Mouse (Mus musculus) adrenal gland, adult 8-10 months (tissue): Measurements from ENCODE around the gene St8sia4. TPM values are rescaled to one million over a fixed set of nuclear protein-coding genes. Genes with fewer than 3 reads are reported as not detected.

Experiments used
- DNase-seq: peaks from one replicate; pipeline ENCODE4 v3.0.0; 2022
- total RNA-seq, 4 experiments: library from RNA; stranded (reverse); gene quantifications; 2 replicates each; pipeline ENCODE4 v1.2.4; 2022

St8sia4 gene
- 1 to 10 TPM; 1.4 to 4.4 (median 3.4) TPM for total RNA-seq

GRCm38 (mm10) chr1:95667435-95668252 is at the start of gene St8sia4:
TSS of gene St8sia4 (minus strand) at chr1:95667571.
- DNase-seq = peak; percentile 57

GRCm38 (mm10) chr1:95709181-95709580 is 41.8 kb upstream of the St8sia4 start:
- DNase-seq = no peak

GRCm38 (mm10) chr1:95699903-95700302 is 32.5 kb upstream of the St8sia4 start:
- DNase-seq = no peak

DNA sequence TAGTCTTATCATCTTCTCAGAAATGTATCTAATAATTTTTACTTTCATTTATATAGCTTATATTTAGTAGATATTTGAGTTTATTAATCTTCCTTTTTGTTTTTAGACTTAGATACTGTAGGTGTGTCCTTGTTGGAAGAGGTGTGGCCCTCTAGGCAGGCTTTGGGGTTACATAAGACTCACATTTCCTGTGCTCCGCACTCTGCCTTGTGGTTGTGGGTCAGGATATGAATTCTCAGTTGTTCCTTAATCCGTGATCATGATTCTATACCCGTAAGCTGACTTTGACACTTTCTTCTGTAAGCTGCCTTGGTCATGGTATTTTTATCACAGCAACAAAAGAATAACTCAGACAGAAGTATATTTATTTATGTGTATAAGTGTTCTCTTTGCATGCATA is 6.7 kb upstream of the St8sia4 start:
- no peak for DNase-seq

DNA sequence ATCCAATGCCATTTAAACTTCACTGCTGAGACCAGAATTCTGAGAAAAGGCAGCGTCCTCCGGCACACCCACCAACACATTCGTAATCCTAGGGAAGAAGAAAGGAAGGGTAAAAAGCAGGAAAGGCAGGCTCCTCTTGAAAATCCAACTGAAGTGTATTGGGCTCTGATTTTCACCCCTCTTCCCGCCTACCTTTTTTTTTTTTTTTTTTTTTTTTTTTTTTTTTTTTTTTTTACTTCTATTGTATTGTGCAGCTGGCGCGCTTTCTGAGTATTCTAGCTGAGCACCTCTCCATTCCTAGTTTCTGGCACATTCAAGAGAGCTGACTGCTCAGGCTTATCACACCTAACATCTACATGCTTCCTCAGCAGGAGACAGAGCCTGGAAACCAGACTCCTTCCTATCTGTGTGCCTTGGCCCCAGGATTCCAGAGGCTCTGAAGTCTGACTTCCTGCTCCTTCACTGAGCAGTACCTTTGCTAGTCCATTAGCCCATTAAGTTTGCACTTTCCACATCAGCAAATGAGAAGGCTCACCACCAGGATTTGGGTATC is 958 bp upstream of the St8sia4 start:
- DNase-seq = no peak

DNA sequence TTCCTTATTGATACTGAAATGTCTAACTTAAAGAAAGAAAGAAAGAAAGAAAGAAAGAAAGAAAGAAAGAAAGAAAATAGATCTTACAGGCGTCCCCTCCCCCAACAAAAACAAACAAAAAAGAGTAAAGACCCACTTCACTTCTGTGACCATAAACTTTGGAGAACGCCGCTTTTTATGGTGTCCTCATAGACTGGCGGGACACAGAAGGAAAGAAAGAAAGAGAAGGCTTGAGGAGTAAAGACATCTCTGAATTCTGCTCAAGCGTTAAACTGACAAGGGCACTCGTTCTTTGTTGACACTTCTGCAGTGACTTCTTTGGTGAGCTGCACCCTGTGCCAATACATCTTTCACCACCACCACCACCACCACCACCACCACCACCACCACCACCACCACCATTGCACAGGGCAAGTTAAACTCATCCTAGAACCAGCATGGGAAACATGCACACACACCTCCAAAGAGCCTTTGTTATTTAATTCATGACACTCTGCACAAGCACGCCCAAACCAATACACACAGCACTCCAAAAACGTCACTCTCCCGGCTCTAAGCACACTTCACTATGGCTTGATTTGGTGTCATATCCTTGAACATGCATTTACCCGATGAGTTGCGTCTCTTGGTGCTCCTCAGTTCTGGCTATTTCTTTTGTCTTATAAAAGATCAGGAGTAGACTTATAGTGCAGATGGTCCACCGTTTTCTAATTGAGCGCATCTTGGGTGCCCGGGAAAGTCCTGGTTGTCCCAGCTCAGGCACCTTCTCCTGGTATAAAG is 640 bp downstream of the St8sia4 start:
- no peak for DNase-seq

DNA sequence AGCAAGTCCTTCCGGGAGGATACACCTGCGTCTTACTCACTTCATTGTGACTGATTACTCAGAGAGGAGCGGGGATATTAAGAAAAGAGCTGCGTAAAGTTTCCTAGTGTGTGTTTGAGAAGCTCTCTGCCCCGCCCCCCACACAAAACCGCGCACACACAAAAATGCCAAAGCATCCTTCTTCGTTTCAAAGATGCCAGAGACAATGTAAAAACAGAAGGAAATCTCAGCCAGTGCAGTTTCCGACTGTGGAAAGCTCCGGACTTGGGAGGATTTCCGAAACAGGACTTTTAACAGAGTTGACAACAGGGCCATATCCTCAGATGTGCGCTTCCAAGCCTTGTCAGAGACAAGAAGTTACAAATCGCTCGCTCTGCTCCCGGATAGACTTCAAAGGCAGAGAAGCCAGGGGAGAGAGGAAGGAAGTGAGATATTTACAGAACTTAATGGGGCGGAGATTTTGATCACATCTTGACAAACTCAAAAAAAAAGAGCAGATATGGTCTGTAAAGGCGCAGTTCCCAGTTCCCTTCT is 1.4 kb downstream of the St8sia4 start:
- DNase-seq = no peak

- no peak for DNase-seq
Measured at GRCm38 (mm10) chr1:95664969-95665702, 2.2 kb downstream of the St8sia4 start.

DNA sequence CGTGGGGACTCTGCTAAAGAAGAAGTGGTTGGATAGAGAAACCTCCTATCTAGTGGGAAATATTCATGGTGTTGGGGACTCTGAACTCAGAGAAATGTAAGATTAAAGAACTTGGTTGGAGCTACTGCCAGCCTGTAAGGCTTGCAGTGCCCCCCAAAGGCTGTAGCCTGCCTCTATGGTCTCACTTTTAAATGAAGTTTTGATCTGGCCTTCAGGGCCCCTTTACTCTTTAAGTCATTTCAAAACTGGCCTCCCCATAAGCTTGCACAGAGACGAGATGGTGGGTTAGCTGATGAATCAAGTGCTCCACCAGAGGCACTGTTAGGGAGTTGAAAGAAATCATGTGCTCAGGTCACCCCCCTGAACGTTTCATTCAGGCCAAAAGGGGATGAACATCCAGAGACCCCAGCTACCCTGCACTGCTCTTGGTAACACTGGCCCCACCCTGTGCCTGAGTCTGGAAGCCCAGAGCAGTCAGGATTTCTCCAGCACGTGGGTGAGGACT is 3.0 kb downstream of the St8sia4 start:
- no peak for DNase-seq

DNA sequence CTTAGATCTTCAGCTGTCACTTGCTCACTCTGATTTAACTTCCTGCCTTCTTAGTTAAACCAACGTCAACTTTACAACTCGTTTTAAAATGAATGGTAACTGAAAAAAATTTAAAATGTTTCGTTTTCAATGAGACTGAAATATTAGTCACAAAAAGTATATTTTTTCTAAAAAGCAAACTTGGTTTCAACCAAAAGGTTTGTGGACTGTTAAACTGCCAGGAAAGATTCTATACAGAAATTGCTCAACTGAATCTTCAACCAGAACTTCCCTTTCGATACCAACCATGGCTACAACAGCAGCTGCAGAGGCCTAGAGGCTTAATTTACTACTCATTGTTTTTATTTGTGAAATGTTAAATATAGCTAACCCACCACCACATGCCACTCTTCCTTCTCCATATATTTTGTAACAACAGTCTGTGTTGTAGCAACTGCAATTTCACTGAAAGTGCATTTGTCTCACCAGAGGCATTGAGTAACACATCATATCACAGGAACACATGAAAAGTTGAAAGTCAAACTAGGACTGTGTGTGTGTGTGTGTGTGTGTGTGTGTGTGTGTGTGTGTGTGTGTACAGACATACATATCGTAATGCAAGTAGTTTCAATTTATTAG is 10.2 kb downstream of the St8sia4 start:
- DNase-seq = no peak

- no peak for DNase-seq
Measured at GRCm38 (mm10) chr1:95655564-95655963, 11.8 kb downstream of the St8sia4 start.

DNA sequence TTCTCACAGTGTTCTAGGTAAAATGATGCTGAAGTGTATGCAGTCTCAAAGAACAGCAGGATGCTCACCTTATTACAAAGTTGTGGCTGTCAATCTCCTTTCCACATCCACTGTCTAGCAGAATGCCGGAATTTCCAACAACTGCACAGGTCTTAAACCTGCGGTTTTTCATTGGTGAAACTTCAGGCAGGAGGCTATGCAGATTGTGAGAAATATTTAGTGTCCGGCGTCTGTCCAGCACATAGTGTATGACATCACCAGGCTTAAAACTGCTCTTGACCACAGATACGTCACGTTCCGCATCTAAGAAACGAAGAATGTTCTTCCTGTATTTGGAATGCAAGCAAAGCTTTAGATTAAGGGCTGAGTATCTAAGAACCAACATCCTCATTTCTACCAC is 13.9 kb downstream of the St8sia4 start:
- no peak for DNase-seq

- DNase-seq = no peak
Measured at GRCm38 (mm10) chr1:95644292-95644691, 23.1 kb downstream of the St8sia4 start.

- no peak for DNase-seq
Measured at GRCm38 (mm10) chr1:95639001-95639400, 28.4 kb downstream of the St8sia4 start.

DNA sequence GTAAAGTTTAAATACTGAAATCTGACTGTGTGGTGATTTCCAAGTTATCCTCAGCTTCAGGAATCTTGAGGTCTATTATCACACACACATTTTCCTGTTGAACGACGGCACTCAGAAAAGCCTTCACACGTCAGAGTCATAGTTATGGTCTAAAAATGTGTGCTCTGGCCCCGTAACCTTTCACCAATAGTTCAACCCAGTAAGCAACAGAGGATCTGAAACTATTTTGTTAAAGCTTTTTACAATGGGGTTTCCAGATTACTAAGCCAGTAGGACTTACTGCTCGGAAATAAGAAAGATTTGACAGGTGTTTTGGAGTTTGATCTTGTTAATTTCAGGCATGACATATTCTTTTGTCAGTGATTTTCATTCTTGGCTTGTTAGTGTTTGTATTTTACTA is 43.0 kb downstream of the St8sia4 start:
- no peak for DNase-seq

- DNase-seq = no peak
Measured at GRCm38 (mm10) chr1:95618647-95619046, 48.7 kb downstream of the St8sia4 start.

- DNase-seq = no peak
Measured at GRCm38 (mm10) chr1:95618125-95618524, 49.2 kb downstream of the St8sia4 start.

DNA sequence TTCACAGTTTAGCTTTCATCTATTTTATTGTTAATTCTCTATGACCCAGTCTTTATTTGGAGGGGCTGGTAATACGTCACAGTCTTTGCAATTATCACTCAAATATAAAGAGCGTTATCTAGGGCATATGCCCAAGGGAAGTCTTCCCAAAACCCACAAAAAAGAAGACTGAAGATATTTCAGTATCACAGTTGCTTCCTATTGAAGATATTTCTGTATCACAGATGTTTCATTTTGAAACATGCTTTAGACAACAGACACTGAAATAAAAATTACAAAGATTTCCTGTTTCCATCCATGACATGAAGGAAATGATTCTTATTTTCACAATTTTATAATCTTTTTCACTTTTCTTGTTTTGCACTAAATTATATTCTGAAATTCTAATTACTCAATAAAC is 57.4 kb downstream of the St8sia4 start:
- no peak for DNase-seq

- DNase-seq = no peak
Measured at GRCm38 (mm10) chr1:95609045-95609444, 58.3 kb downstream of the St8sia4 start.

DNA sequence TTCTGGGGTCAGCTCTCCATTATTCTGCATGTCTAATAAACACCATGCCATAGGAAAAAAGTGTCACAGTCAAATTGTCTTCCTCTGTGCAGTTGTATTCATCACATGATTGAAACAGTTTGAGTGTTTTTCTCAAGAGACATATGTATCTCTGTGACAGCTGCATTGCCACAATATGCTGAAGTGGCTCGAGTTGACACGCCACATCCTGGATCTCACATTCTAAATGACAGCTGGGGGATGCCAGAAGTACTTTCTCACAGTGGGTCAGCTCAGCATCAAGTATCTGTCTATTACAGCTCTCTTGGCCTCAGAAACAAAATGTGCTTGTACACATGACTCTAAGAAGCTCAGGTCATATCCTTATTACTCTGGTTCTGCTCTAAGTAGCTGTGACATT is 61.9 kb downstream of the St8sia4 start:
- DNase-seq = no peak

- no peak for DNase-seq
Measured at GRCm38 (mm10) chr1:95598108-95598507, 69.3 kb downstream of the St8sia4 start.

DNA sequence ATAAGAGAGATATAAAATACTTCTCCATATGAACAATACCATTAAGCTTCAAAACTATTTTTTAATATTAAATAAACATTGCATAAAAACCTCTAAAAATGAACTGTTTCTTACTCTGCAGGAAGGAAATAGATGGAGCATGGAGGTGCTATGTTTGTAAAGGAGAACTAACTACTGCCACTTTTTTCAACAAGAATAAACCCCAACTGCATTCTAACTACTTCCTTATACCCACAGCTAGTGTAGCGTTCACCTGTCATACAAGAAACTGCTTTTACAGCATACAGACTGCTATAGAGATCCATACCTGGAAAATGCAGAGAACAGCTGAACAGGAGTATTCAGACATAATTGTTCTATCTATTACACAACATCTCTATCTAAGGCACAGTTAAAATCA is 70.5 kb downstream of the St8sia4 start:
- no peak for DNase-seq
